Mouse (Mus musculus): ENCODE data around the gene Plekhh1. TPM values are rescaled to one million over a fixed set of nuclear protein-coding genes. Genes with fewer than 3 reads are reported as not detected.

The Plekhh1 gene
- polyA plus RNA-seq, 3 experiments from 2014 or later, result 0.07 to 0.14 (median 0.09) TPM

DNA sequence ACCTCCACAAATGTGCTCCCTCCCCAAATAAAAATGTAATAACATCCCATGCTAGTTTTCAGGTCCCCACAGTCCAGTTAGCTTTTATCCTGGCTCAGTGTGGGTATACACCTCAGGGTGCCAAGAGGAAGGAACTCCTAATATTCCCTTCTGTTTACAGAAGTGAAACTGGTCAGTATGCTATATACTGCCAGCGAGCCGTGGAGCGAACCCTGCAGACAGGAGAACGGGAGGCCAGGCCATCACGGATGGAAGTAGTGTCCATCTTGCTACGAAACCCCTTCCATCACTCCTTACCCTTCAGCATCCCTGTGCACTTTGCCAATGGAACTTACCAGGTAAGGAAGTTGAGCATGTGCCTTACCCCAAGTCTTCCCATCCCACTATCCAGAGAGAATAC lies 43.6 kb downstream of the Plekhh1 start:
- ATAC-seq, result no peak

- ATAC-seq, result no peak
Measured at GRCm38 (mm10) chr12:79073362-79073761, 44.4 kb downstream of the Plekhh1 start.

DNA sequence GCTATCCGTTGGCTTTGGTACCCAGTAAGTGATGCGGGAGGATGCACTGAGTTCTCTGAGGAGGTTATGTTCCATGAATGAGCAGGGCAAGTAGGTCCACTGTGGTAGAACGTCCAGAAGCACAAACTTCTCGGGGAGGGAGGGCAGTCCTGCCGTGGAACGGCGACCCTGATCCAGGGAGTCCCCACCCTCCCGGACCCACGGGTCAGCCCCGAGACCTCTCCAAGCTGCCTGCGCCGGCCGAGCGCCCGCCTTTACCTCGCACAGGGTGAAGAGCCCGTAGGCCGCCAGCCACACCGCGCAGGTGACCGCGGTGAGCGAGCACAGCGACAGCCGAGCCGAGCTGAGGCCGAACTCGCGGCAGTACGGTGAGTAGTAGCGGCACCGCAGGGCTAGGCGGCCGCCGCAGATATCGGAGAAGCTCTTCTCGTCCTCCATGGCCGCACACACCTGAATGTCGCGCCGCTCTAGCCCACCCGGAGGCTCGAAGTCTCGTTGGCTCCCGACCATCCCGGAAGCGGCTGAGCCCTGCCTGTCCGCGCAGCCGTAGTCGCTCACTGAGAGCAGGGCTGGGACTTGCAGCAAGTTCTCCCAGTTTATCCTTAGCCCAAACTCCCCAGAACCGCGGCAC lies 60.3 kb downstream of the Plekhh1 start, which contains the start of gene Pigh:
Gene Pigh, minus strand, starts transcription at position 470 of the 631 bp plus-strand sequence.
- ATAC-seq, result peak; percentile 95

- peak; percentile 45 for ATAC-seq
Measured at GRCm38 (mm10) chr12:79092569-79092968, 63.6 kb downstream of the Plekhh1 start.

- peak; percentile 60 for ATAC-seq
Measured at GRCm38 (mm10) chr12:79097106-79097752, 68.3 kb downstream of the Plekhh1 start.

GRCm38 (mm10) chr12:79103773-79104172 lies 74.8 kb downstream of the Plekhh1 start:
- ATAC-seq, result no peak

DNA sequence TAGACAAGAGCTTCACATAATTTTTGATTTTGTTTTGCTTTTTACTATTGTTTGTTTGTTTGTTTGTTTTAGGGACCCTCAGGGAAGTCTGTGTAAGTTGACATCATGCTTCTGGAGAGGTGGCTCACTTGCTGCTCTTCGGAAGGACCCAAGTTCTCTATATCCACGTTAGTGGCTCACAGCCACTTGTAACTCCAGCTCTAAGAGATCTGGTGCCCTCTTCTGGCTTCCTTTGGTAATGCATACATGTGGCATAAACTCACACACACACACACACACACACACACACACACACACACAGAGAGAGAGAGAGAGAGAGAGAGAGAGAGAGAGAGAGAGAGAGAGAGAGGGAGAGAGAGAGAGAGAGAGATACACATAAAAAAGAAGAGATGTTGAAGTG lies 75.6 kb downstream of the Plekhh1 start:
- no peak for ATAC-seq

DNA sequence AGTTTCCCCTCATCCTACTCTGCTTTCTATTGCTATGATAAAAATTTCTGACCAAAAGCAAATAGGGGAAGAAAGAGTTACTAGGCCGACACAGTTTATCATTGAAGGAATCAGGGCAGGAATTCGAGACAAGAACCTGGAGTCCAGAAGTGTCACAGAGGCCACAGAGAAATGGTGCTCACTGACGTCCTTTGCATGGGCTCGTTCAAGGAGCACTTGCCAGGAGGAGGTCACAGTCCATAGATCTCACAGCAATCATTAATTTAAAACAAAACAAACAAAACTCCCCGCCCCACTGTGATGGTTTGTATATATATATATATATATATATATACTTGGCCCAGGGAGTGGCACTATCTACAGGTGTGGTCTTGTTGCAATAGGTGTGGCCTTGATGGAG lies 76.3 kb downstream of the Plekhh1 start:
- ATAC-seq, result no peak

DNA sequence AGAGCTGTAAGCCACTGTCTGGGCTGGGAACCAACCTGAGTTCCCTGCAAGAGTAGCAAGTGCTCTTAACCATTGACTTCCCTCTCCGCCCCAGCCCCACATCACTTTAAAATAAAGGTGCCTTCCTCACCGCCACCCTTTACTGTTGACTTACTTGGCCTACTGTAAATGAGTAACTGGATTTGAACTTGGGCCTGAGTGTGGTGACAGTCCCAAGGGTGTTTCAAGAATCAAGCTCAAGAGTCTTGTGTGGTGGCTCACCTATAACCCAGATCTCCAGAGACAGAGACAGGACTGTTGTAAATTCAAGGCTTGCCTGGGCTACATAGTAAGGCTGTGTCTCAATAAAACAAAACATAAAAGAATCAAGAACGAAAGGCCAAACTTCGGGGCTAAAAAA lies 90.0 kb downstream of the Plekhh1 start:
- ATAC-seq, result no peak

DNA sequence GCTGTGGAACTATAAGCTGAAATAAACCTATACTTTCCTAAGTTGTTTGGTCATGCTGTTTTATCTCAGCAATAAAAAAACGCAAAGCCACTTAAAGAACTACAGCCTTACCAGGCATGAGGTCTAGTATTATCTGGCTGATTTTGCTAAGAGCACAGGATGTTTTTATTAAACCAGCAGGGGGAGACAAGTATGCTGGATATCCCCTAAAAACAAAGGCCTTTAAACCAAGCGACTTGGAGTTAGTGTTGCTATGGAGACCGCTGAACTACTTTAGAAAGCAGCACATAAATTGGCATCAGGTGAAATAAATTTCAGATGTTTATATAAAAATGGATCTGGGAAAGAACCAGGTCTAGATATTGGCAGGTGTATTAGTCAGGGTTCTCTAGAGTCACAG lies 93.9 kb downstream of the Plekhh1 start:
- no peak for ATAC-seq

GRCm38 (mm10) chr12:79130299-79131177 lies 101.6 kb downstream of the Plekhh1 start, which contains the start of gene Arg2:
Arg2 (plus strand) TSS chr12:79130777.
- ATAC-seq, result peak; percentile 99

Other genes starting within 250 kb of the Plekhh1 start
- gene Atp6v1d, start 167.5 kb upstream of the Plekhh1 start, polyA plus RNA-seq (2017; shearing (Covaris generic)), result 100 to 1,000 TPM; 197 to 235 (median 223) TPM
- gene Eif2s1, start 167.3 kb upstream of the Plekhh1 start, polyA plus RNA-seq (2017; shearing (Covaris generic)), result 100 to 1,000 TPM; 172 to 284 (median 198) TPM
- gene Plek2, start 122.2 kb upstream of the Plekhh1 start, polyA plus RNA-seq (2017; shearing (Covaris generic)), result under 1 TPM in 2 of 3 experiments, not detected in 1; 0.35 to 0.45 TPM
- gene Tmem229b, start 21.5 kb upstream of the Plekhh1 start, polyA plus RNA-seq (2017; shearing (Covaris generic)), result 10 to 100 TPM; 29.6 to 43.9 (median 34.4) TPM
- gene Pigh, start 60.5 kb downstream of the Plekhh1 start, polyA plus RNA-seq (2017; shearing (Covaris generic)), result 10 to 100 TPM; 24.0 to 33.4 (median 31.1) TPM
- gene Arg2, start 101.6 kb downstream of the Plekhh1 start, polyA plus RNA-seq (2017; shearing (Covaris generic)), result under 1 TPM in 1 of 3 experiments, not detected in 2; 0.26 TPM
- gene Vti1b, start 143.5 kb downstream of the Plekhh1 start, polyA plus RNA-seq (2017; shearing (Covaris generic)), result 10 to 100 TPM; 47.1 to 75.0 (median 63.3) TPM
- gene Rdh11, start 163.1 kb downstream of the Plekhh1 start, polyA plus RNA-seq (2017; shearing (Covaris generic)), result 10 to 100 TPM; 16.9 to 22.4 (median 18.0) TPM
- 10 to 100 TPM; 12.7 to 13.8 (median 13.2) TPM for gene Rdh12, start 179.8 kb downstream of the Plekhh1 start, polyA plus RNA-seq (2017; shearing (Covaris generic))